Mouse (Mus musculus): ENCODE measurements at regions not wholly inside any gene's neighbourhood (a gene's known extent, or its start where the extent isn't known, plus 50 kb on each side); places are given as distances from the start of the nearest gene placed in this dataset.
A peak's percentile ranks its signal among the peaks of the same experiment; 100 is the strongest.

DNA sequence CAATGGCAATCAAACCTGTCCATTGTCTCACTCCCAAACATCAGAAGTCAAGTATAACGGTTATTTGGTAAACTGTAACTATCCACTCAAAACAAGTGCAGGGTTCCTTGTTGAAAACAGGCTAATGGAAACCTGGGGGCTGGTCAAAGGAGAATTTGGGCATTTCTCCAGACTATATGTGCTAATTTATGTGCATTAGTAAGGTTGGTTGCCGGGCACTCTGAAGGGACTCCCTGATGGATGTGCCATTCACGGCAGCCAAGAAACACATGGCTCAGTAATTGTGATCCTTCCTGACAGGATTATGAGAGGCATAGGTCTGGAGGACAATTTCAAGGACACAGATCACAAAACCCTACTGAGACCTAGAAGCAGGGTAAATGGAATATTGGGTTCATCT lies 295.5 kb upstream of the Ubash3b start:
- no peak overlapping the region for H3K9ac ChIP-seq
- DNase-seq (ENCODE audit: low spot score), result no peak
- H3K4me3 ChIP-seq (replicated peaks; ENCODE audit: low read length), result no peak overlapping the region

DNA sequence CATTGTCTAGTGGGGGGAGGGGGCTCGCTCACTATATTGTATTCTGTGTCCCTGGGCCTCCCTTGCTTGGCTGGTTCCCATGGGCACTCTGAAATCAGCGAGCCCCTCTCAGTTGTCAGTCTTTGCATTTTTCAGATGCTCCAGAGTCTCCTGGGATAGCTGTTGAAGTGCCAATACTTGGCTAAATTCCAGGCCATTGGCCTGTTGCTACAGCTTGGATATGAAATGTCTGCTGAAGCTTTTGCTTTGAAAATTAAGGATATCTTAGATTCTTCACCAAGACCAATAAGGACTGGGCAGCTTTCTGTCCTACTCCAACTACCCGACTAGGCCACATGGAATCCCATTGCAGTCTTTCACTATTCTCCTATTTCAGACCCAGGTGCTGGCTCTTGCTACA lies 290.2 kb upstream of the Ubash3b start:
- Histone ChIP-seq H3K9me3 (ENCODE audit: control insufficient read depth, low read length) (no peaks in the 10 kb centered on the region), H3K36me3 (replicated peaks; ENCODE audit: control insufficient read depth, insufficient read depth) (no peaks in the 10 kb centered on the region), H3K4me2 (replicated peaks) (no peak overlapping the region), H3K9ac (no peak overlapping the region), H3K27me3 (ENCODE audit: control insufficient read depth, insufficient read depth, low read length) (no peaks in the 10 kb centered on the region), H3K4me1 (replicated peaks; ENCODE audit: control insufficient read depth, insufficient read depth, low read length) (peaks cover 44% of the 10 kb centered on the region), H3K27ac (no peak overlapping the region; the same call in 1 of the 2 replicates), H3K4me3 (replicated peaks; ENCODE audit: low read length) (no peak overlapping the region)
- ATAC-seq (ENCODE audit: low FRiP score) (no peak), DNase-seq (ENCODE audit: low spot score) (no peak)
- WGBS, result 47% methylated on average over 3 of the region's 3 CpGs

More for the DNA sequence above, 295.5 kb upstream of the Ubash3b start:
- 35% methylated on average over 3 of the region's 3 CpGs for WGBS
- Histone ChIP-seq H3K36me3 (replicated peaks; ENCODE audit: control insufficient read depth, insufficient read depth) (no peaks in the 10 kb centered on the region), H3K27ac (peak overlapping the region; percentile 45), H3K4me1 (replicated peaks; ENCODE audit: control insufficient read depth, insufficient read depth, low read length) (peaks cover 20% of the 10 kb centered on the region; the same call in 1 of the 2 replicates), H3K9me3 (ENCODE audit: control insufficient read depth, low read length) (no peaks in the 10 kb centered on the region), H3K27me3 (ENCODE audit: control insufficient read depth, insufficient read depth, low read length) (no peaks in the 10 kb centered on the region), H3K4me2 (replicated peaks) (no peak overlapping the region)
- ATAC-seq (ENCODE audit: low FRiP score), result no peak

DNA sequence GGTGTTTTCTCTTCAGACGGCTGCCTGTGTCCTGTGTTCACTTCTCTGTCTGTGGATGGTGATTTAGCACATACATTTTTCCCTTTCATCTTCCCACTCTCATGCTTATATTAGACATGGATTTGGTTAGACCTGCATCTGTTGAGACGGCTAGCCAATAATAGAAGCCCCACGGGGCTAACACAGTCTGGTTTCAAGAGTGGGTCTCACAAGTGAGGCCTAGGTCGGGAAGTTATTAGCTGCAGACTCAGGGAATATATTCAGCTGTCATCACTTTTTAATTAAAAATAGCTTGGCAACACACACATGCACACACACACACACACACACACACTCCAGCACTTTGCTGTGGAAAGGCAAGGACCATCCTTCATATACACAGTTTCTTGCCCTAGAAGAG lies 287.7 kb upstream of the Ubash3b start:
- peaks cover 55% of the 10 kb centered on the region for H3K4me1 ChIP-seq (replicated peaks; ENCODE audit: control insufficient read depth, insufficient read depth, low read length)
- no peak for DNase-seq (ENCODE audit: low spot score)

DNA sequence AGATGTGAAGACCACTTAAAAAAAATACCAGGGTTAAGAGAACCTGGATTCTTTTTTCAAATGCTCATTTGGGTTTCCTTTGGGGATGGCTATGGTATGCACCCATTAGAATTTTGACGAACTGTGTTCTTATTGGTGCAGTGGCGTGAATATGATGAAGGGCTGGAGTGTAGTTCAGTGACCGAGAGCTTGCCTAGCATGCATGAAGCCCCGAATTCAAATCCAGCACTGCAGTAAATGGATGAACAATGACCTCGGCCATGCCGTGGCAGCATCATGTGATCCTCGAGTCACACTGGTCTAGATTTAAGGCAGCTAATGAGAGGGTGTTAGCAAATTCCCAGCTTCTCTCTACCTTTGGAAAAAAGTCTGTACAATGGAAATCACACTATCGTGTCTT lies 286.4 kb upstream of the Ubash3b start:
- peak overlapping the region; percentile 97 for H3K27ac ChIP-seq
- DNase-seq (ENCODE audit: low spot score), result no peak
- ATAC-seq (ENCODE audit: low FRiP score), result no peak
- no peaks in the 10 kb centered on the region for H3K27me3 ChIP-seq (ENCODE audit: control insufficient read depth, insufficient read depth, low read length)
- H3K4me3 ChIP-seq (replicated peaks; ENCODE audit: low read length), result no peak overlapping the region
- peak overlapping the region; percentile 26 for H3K4me2 ChIP-seq (replicated peaks)
- H3K9me3 ChIP-seq (ENCODE audit: control insufficient read depth, low read length), result no peaks in the 10 kb centered on the region
- 70% methylated on average over 8 of the region's 8 CpGs for WGBS
- no peaks in the 10 kb centered on the region for H3K36me3 ChIP-seq (replicated peaks; ENCODE audit: control insufficient read depth, insufficient read depth)
- H3K9ac ChIP-seq, result peak overlapping the region; percentile 53
- peaks cover 55% of the 10 kb centered on the region for H3K4me1 ChIP-seq (replicated peaks; ENCODE audit: control insufficient read depth, insufficient read depth, low read length)

More for the DNA sequence above, 287.7 kb upstream of the Ubash3b start:
- Histone ChIP-seq H3K36me3 (replicated peaks; ENCODE audit: control insufficient read depth, insufficient read depth) (no peaks in the 10 kb centered on the region), H3K9ac (no peak overlapping the region), H3K27me3 (ENCODE audit: control insufficient read depth, insufficient read depth, low read length) (no peaks in the 10 kb centered on the region), H3K4me2 (replicated peaks) (no peak overlapping the region), H3K4me3 (replicated peaks; ENCODE audit: low read length) (no peak overlapping the region), H3K9me3 (ENCODE audit: control insufficient read depth, low read length) (no peaks in the 10 kb centered on the region), H3K27ac (peak overlapping the region; percentile 97)
- ATAC-seq (ENCODE audit: low FRiP score), result no peak
- WGBS, result 48% methylated on average over 4 of the region's 4 CpGs

DNA sequence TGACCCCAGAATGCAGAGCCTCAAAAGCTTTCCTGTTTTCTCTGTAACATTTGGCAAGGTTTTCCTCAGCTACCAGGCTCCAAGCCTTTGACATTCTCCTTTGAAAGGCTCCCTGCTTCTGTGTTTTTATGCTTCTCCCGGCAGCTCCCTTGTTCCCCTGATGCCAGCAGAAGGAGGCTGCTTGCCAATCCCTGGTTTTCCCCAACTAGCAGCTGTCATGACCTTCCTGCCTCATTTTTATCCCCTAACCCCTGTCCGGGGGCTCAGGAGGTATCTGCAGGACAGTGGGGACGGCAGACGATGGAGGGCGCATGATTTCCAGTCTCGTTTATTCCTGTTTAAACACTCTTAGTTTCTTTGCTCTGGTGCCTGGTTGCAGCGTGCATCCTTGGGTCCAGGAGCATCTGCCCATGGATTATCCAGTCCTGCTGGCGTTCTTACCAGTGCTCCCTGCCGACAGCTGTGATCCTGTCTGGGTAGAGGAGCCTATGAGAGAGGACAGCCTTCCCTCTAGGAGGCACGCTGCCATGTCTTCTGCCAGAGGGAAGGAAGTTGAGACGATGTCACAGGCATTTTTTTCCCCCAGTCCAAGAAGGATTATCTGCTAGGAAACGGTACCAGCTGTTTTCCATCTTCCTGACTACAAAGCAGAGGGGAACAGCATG lies 285.8 kb upstream of the Ubash3b start:
- Histone ChIP-seq H3K9ac (peak overlapping the region; percentile 53), H3K4me1 (replicated peaks; ENCODE audit: control insufficient read depth, insufficient read depth, low read length) (peaks cover 51% of the 10 kb centered on the region), H3K4me3 (replicated peaks; ENCODE audit: low read length) (no peak overlapping the region), H3K4me2 (replicated peaks) (peak overlapping the region; percentile 26), H3K9me3 (ENCODE audit: control insufficient read depth, low read length) (no peaks in the 10 kb centered on the region), H3K36me3 (replicated peaks; ENCODE audit: control insufficient read depth, insufficient read depth) (no peaks in the 10 kb centered on the region), H3K27ac (peak overlapping the region; percentile 97), H3K27me3 (ENCODE audit: control insufficient read depth, insufficient read depth, low read length) (no peaks in the 10 kb centered on the region)
- 13% methylated on average over 12 of the region's 12 CpGs for WGBS
- ATAC-seq (ENCODE audit: low FRiP score), result peak; percentile 74
- peak; percentile 61 for DNase-seq (ENCODE audit: low spot score)

DNA sequence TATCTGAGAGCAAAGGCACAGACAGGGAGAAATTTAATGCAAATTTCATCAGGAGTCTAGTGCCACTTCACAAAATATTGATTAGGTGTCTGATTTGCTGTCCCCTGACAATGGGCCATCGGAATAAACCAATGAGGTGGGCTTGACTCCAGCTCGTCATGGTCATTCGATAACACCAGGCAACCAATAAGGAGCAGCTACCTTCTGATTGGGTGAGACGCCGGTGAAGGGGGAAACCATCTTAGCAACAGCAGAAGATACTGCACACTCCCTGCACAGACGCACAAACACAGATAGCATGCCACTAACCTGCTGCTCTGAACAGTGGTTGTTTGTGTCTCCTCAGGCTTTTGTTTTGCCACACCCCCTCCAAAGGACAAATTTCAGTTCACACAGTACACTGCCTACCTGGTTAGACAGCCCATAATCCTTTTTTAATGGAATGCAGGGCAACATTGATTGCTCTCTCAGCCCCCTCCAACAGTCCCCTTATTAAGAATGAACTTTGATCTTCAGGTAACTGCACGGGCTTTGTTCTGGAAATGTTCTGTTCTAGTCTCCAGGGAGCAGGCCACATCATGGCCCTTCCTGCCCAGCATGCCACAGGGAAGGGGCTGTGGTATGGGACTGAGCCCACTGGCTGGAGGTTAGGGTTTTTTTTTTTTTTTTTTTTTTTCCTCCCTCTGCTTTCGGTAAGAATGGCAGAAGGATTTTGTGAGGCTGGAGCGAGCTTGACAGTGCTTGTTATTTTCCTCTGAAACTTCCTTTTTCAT lies 285.1 kb upstream of the Ubash3b start:
- WGBS, result 31% methylated on average over 9 of the region's 9 CpGs
- DNase-seq (ENCODE audit: low spot score) (peak; percentile 81), ATAC-seq (ENCODE audit: low FRiP score) (peak; percentile 92)
- Histone ChIP-seq H3K36me3 (replicated peaks; ENCODE audit: control insufficient read depth, insufficient read depth) (no peaks in the 10 kb centered on the region), H3K4me2 (replicated peaks) (peak overlapping the region; percentile 26), H3K27me3 (ENCODE audit: control insufficient read depth, insufficient read depth, low read length) (no peaks in the 10 kb centered on the region), H3K9ac (peak overlapping the region; percentile 53), H3K4me3 (replicated peaks; ENCODE audit: low read length) (no peak overlapping the region), H3K4me1 (replicated peaks; ENCODE audit: control insufficient read depth, insufficient read depth, low read length) (peaks cover 45% of the 10 kb centered on the region), H3K27ac (peak overlapping the region; percentile 97), H3K9me3 (ENCODE audit: control insufficient read depth, low read length) (no peaks in the 10 kb centered on the region)

DNA sequence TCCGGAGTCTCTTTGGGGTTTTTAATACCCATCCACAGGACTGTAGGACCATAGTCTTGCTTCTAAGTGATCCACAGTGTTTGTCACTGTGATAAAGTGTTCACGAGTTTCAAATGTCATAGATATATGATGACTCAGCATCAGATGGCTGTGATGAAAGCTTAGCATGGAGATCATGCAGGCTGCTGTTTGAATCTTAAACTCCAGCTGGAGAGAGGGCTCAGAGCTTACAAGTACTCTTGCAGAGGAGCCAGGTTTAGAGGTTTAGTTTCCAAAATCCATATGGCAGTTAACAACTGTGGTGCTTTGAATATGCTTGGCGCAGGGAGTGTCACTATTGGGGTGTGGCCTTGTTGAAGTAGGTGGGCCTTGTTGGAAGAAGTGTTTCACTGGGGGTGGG lies 280.9 kb upstream of the Ubash3b start:
- no peak for DNase-seq (ENCODE audit: low spot score)
- Histone ChIP-seq H3K4me1 (replicated peaks; ENCODE audit: control insufficient read depth, insufficient read depth, low read length) (peaks cover 18% of the 10 kb centered on the region), H3K27ac (no peak overlapping the region), H3K36me3 (replicated peaks; ENCODE audit: control insufficient read depth, insufficient read depth) (peaks cover 13% of the 10 kb centered on the region; the same call in 1 of the 2 replicates), H3K4me2 (replicated peaks) (no peak overlapping the region), H3K4me3 (replicated peaks; ENCODE audit: low read length) (no peak overlapping the region), H3K9ac (no peak overlapping the region), H3K9me3 (ENCODE audit: control insufficient read depth, low read length) (peaks cover 16% of the 10 kb centered on the region), H3K27me3 (ENCODE audit: control insufficient read depth, insufficient read depth, low read length) (no peaks in the 10 kb centered on the region)
- WGBS, result 98% methylated on average over 3 of the region's 3 CpGs
- ATAC-seq (ENCODE audit: low FRiP score), result no peak

DNA sequence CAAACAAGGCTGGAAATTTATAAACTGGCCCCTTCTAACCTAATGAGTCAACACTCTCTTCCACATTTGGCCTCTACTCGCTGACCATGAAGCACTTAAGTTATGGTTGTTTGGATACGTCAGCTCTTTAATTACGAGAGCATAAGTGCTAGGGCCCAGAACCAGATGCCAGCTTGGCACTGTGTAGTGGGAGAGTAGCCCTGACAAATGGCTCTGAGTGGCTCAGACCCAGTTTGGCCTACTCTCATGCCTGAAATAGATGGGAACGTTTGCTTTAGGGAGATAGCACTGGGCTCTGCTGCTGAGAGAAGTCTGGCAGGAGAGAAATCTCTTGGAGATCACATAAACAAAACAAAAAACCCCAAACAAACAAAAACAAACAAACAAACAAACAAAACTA lies 278.5 kb upstream of the Ubash3b start:
- no peak overlapping the region for H3K9ac ChIP-seq
- no peak overlapping the region for H3K4me3 ChIP-seq (replicated peaks; ENCODE audit: low read length)
- no peak overlapping the region for H3K4me2 ChIP-seq (replicated peaks)
- ATAC-seq (ENCODE audit: low FRiP score) (no peak), DNase-seq (ENCODE audit: low spot score) (no peak)
- H3K9me3 ChIP-seq (ENCODE audit: control insufficient read depth, low read length), result peaks cover 23% of the 10 kb centered on the region
- H3K27ac ChIP-seq, result no peak overlapping the region
- no peaks in the 10 kb centered on the region for H3K27me3 ChIP-seq (ENCODE audit: control insufficient read depth, insufficient read depth, low read length)
- H3K4me1 ChIP-seq (replicated peaks; ENCODE audit: control insufficient read depth, insufficient read depth, low read length), result no peaks in the 10 kb centered on the region
- peaks cover 20% of the 10 kb centered on the region for H3K36me3 ChIP-seq (replicated peaks; ENCODE audit: control insufficient read depth, insufficient read depth)
- WGBS, result 92% methylated on average over 4 of the region's 4 CpGs

DNA sequence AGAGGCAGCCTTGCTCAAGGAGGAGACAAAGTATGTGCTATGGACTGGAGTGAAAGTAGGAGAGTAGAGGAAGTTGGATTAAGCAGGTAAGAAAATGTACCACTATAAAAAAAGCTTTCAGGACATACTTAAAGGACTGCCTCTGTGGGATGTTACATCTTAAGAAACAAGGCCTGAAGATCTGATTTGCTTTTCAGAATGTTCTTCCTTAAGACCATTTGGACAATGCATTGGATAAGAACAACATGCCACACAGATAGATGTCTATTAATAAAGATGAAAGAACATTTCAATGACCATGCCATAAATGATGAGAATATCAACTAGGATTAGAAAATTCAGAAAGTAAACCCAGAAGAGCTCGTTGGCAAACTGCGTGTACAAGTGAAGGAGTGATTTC lies 276.6 kb upstream of the Ubash3b start:
- WGBS, result 98% methylated on average over 2 of the region's 2 CpGs
- H3K9ac ChIP-seq, result no peak overlapping the region
- H3K27me3 ChIP-seq (ENCODE audit: control insufficient read depth, insufficient read depth, low read length), result no peaks in the 10 kb centered on the region
- H3K36me3 ChIP-seq (replicated peaks; ENCODE audit: control insufficient read depth, insufficient read depth), result peaks cover 21% of the 10 kb centered on the region
- H3K27ac ChIP-seq, result no peak overlapping the region
- H3K4me2 ChIP-seq (replicated peaks), result no peak overlapping the region
- no peak for ATAC-seq (ENCODE audit: low FRiP score)
- peaks cover 23% of the 10 kb centered on the region for H3K9me3 ChIP-seq (ENCODE audit: control insufficient read depth, low read length)
- H3K4me3 ChIP-seq (replicated peaks; ENCODE audit: low read length), result no peak overlapping the region
- H3K4me1 ChIP-seq (replicated peaks; ENCODE audit: control insufficient read depth, insufficient read depth, low read length), result no peaks in the 10 kb centered on the region
- DNase-seq (ENCODE audit: low spot score), result no peak
